Mouse (Mus musculus) cerebellum, postnatal 36 days (tissue): ENCODE results near the gene Nfam1.

Source experiments
- DNase-seq, 2 experiments: peaks; one replicate each; pipeline ENCODE4 v3.0.0; 2021 to 2022; ENCODE audit warnings: mixed read lengths in 2 of 2

The Nfam1 gene

GRCm38 (mm10) chr15:83037755-83038483 is 4.8 kb upstream of the Nfam1 start:
- DNase-seq: peak; percentile 91 to 93

DNA sequence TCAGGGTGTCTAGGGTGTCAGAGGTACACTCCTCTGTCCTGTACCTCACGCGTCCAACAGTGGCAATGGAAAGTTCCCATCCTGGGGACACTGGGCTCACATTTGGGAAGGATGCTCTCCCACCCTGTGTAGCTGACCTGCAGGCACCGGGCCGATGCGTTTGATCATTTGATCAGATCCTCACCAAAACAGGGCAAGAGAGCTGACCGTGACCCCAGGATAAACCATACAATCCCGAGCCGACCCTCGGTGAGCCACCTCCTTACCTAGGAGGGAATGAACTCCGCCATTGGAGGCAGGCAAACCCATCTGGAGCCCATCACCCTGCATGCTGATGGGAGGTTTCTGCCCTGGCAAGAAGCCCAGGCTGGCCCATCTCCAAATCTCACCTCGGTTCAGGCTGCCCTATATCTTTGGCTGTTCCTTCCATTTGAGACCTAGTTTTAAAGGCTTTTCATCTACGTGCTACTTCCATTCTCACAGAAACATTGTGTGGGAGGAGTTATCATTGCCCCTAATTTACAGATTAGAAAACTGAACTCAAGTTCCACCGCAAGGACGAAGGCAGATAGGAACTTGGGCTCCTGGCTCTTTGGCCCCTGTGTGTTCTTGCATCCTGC is 3.9 kb upstream of the Nfam1 start:
- peak; percentile 63 to 71 for DNase-seq

GRCm38 (mm10) chr15:83036089-83036488 is 3.0 kb upstream of the Nfam1 start:
- no peak for DNase-seq

DNA sequence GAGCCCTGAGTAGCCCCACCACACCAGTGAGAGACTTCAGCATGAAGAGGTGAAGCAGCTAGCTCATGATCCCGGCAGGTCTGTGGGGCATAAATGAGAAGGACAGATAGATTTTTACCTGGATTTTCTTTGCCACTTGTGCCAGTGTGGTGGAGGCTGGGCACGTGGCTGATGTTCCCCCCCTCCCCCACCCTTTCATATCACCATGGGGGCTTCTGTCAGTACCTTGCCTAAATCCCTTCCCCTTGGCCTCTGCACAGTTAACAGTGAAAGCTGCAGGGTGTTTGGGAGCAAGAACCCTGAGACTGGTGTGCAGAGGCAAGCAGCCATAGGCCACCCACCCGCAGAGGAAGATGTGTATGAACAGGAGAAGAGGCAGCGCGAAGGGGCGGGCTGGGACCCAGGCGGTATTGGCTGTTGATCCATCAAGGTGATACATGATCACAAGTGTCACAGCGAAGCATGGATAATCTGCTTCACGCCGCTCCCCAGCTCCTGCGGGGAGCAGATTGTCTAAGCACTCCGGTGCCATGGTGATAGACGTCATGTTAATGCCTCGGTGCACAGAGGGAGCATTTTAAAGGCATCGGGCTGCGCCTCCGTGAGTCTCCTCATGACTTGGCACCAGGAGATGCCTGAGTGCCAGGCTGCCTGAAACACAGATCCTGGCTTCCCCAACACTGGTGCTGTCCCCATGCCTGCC is 1.3 kb upstream of the Nfam1 start:
- DNase-seq: peak; percentile 56 to 60

DNA sequence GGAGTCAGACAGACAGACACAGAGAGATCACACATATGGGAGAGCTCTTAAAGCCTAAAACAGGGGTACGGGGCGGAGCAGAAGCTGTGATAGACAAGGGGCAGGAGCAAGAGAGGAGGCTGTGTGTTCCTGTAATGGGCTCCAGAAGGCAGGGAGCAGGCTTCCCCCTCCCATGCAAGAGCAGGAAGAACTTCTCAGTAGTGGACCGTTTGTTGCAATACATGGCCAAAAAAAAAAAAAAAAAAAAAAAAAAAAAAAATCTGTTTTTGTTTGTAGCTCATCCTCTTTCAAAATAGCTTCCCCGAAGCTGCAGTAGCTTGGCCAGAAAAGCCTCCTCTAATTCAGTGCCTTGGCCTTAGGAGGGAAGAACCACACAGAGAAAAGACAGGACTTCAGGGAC is 2.2 kb downstream of the Nfam1 start:
- DNase-seq: no peak

GRCm38 (mm10) chr15:83029725-83030718 is 3.1 kb downstream of the Nfam1 start:
- no peak for DNase-seq

- no peak for DNase-seq
These were observed 7.0 kb downstream of the Nfam1 start for GRCm38 (mm10) chr15:83026129-83026528.

- no peak for DNase-seq
These were observed 7.9 kb downstream of the Nfam1 start for GRCm38 (mm10) chr15:83025041-83025760.

- no peak for DNase-seq
These were observed 10.2 kb downstream of the Nfam1 start for GRCm38 (mm10) chr15:83022947-83023346.

GRCm38 (mm10) chr15:83010990-83011664 is 22.0 kb downstream of the Nfam1 start:
- peak; percentile 25 to 28 for DNase-seq

- no peak for DNase-seq
These were observed 22.7 kb downstream of the Nfam1 start for GRCm38 (mm10) chr15:83010423-83010822.

DNA sequence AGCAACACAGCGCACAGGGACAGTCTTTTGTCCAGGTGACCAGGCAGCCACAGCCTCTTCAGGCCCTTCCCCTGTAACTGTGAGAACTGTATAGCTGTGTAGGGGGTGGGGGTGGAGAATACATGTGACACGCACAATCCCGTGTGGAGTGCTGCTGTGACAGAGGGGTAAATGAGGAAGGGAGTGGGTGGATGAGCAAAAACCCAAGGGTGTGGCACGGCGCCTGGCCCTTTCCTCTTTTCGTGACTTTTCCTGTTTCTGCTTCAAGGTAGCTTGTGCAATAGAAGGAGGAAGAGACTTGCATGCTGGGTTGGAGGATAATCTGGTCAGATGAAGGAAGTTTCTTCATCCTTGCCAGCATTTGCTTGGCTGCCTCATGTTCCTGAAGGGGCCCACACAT is 23.6 kb downstream of the Nfam1 start:
- DNase-seq: no peak

- DNase-seq: no peak
These were observed 24.2 kb downstream of the Nfam1 start for GRCm38 (mm10) chr15:83008761-83009423.

DNA sequence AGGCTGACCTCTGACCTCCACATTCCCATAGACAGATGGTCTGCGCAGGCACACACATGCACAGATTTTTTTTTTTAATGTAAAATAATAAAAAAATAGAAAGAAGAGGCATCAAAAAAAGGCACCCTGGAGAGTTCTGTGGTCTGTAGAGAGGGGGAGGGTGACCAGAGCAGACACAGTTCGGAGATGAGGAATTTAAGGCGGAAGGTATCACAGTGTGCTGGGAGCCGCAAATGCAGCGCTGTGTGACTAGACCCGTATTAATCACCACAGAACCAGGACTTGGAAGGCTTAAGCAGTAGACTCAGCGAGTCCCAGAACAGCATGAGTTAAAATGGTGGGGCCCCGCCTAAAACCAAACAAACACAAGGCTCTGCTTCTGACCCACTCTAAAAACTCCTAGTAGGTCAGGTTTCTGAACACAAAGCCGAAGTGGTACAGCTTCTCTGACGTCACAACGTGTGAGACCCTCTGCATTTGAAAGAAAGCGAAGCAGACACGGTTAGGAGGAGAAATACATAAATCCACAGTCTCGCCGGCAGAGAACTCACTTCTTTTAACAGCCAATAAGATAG is 25.7 kb downstream of the Nfam1 start:
- no peak for DNase-seq

DNA sequence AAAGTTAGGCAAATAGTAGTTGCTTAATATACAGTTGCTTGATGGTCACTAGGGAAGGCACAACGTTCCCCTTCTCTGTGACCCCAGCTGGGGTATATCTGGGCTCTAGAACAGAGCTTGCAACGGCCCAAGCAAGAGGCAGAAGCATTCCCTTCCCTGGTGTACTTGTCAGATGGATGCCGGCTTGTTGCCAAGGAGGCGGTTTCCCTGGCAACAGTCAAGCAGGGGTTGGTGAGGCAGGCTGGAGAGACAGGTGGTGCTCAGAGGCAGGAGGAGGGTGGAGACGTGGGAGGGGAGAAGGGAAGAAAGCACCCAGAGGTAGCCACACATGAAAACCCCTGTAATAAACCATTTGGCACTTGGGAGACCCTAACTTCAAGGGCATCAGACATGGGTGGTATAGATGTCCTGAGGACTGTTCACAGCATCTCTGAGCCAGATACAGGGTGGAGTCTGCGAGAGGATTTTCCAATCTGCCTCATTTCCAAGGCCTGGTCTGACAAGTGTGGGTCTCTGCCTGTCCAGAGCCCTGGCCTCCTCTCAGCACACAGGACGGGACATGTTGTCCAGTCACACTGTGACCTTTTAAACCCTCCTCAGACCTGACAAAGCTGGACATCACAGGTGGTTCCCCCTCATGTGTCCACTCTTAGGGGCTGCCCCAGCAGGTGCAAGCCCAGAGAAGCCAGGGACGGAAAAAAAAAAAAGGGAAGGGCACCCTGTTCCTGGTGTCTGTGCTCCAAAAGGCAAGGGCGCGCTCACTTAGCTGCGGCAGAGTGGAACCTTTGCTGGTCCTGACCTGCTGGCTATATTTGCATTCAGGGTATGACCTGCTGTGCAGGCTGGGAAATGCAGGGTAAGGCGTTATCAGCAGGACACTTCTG is 30.2 kb downstream of the Nfam1 start:
- peak; percentile 78 to 85 for DNase-seq

- no peak for DNase-seq
These were observed 34.3 kb downstream of the Nfam1 start for GRCm38 (mm10) chr15:82998811-82999221.

DNA sequence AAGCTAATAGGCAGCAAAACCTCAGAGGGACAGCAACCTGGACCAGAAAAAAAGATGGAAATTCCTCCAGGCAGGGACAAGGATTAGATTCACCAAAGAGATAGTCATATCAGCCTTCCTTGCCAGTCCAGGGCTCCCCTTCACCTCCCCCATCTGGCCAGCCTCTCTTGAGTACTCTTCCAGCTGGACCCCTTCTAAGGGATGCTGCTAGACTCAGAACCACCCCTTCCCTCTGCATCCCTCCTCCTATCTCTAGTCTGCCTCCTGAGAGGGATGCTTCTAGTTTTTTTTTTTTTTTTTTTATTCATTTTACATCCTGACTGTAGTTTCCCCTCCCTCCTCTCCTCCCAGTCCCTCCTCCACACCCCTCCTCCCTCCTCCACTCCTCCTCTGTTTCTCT is 36.7 kb downstream of the Nfam1 start:
- no peak for DNase-seq

GRCm38 (mm10) chr15:82995239-82995638 is 37.9 kb downstream of the Nfam1 start:
- no peak for DNase-seq

DNA sequence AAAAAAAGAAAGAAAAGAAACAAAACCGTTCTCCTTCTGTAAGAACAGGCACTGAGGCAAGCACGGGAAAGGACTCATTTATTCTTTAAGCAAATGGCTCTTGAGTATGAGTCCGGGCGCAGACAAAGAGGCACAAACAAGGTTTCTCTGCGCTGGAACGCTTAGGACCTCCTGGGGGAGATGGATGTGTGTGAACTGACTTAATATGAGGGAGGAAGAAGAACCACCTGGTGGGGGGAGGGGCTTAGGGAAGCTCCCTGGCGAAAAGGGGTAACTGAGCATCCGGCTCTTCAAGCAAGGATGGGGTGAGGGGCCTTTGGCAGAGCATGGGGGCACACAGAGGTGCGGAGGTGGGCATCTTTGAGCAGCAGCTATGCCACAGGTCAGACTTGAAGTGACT is 40.2 kb downstream of the Nfam1 start:
- DNase-seq: no peak
